Mouse (Mus musculus) midbrain, embryonic 16.5 days (tissue): ENCODE data around the gene Ppp2r5a. TPM values are rescaled to one million over a fixed set of nuclear protein-coding genes. Genes with fewer than 3 reads are reported as not detected.

Experiments
- ATAC-seq: fragments of 200-750 bp; cut with Nextera tagmentation; 2 replicates; pipeline ENCODE4 v1.8.0; 2017; ENCODE audit warnings: moderate TSS enrichment
- H3K27ac ChIP-seq: fragments of 300-500 bp; sonication (generic); 2 replicates; pipeline ENCODE4 v1.5.1; 2014; ENCODE audit warnings: mild to moderate bottlenecking, low read length, mixed read lengths
- H3K27me3 ChIP-seq: fragments of 300-500 bp; sonication (generic); 2 replicates; pipeline ENCODE4 v1.6.1; 2014; ENCODE audit warnings: low read depth, low read length, mixed read lengths; ENCODE audit not compliant: control insufficient read depth, insufficient read depth
- H3K36me3 ChIP-seq: fragments of 300-500 bp; sonication (generic); 2 replicates; pipeline ENCODE4 v1.6.1; 2014; ENCODE audit warnings: mild to moderate bottlenecking, low read length, moderate library complexity, mixed read lengths; ENCODE audit not compliant: control insufficient read depth, insufficient read depth
- H3K4me1 ChIP-seq: fragments of 300-500 bp; sonication (generic); 2 replicates; pipeline ENCODE4 v1.6.1; 2014; ENCODE audit warnings: mild to moderate bottlenecking, low read length, mixed read lengths; ENCODE audit not compliant: control insufficient read depth, insufficient read depth
- H3K4me2 ChIP-seq: fragments of 300-500 bp; sonication (generic); 2 replicates; pipeline ENCODE4 v1.6.1; 2014; ENCODE audit warnings: mild to moderate bottlenecking, low read length, mixed read lengths
- H3K4me3 ChIP-seq: fragments of 300-500 bp; sonication (generic); 2 replicates; pipeline ENCODE4 v1.5.1; 2014; ENCODE audit warnings: low read depth, mild to moderate bottlenecking, low read length, moderate library complexity, mixed read lengths
- H3K9ac ChIP-seq: fragments of 300-500 bp; sonication (generic); 2 replicates; pipeline ENCODE4 v1.6.1; 2014; ENCODE audit warnings: low read depth, low read length, mixed read lengths
- H3K9me3 ChIP-seq: fragments of 300-500 bp; sonication (generic); replicated peaks from 2 replicates; pipeline ENCODE4 v1.6.1; 2014; ENCODE audit warnings: mild to moderate bottlenecking, low read length, mixed read lengths; ENCODE audit not compliant: control insufficient read depth, poor library complexity, severe bottlenecking
- WGBS: fragments of 180-500 bp; shearing (Covaris S2); extraction: QIAGEN DNeasy Blood & Tissue Kit; methylation state at CpG from one replicate; pipeline ENCODE4 v1.1.7; 2014; 5-methylcytosine and 5-hydroxymethylcytosine counted together
- polyA plus RNA-seq: library from polyadenylated mRNA; unstranded; fragments of >200 nt; fragmentation: Nextera tagmentation; extraction: Ambion mirVana; gene quantifications from 2 replicates; pipeline ENCODE4 v1.2.1, GENCODE M21; 2015

The Ppp2r5a gene
- polyA plus RNA-seq, 1 experiment from 2014 or later: 6.5 TPM

- peaks cover 3% of the 10 kb centered on the region for H3K4me1 ChIP-seq
- WGBS: 0% methylated on average over 47 of the region's 74 CpGs
- H3K27me3 ChIP-seq: peaks cover 3% of the 10 kb centered on the region; the same call in 1 of the 2 replicates
- no peaks in the 10 kb centered on the region for H3K36me3 ChIP-seq
- H3K4me2 ChIP-seq: peak overlapping the region; percentile 59
- ATAC-seq: peak; percentile 14
- no peaks in the 10 kb centered on the region for H3K9me3 ChIP-seq
- peak overlapping the region; percentile 76 for H3K27ac ChIP-seq
- H3K4me3 ChIP-seq: peak overlapping the region; percentile 65
- peak overlapping the region; percentile 63 for H3K9ac ChIP-seq
These were observed 6.6 kb downstream of the Ppp2r5a start for GRCm38 (mm10) chr1:191396446-191396845.

GRCm38 (mm10) chr1:191395871-191396433, 7.1 kb downstream of the Ppp2r5a start:
- Histone ChIP-seq H3K9me3 (no peaks in the 10 kb centered on the region), H3K27ac (peak overlapping the region; percentile 76), H3K4me2 (peak overlapping the region; percentile 59), H3K4me1 (peaks cover 3% of the 10 kb centered on the region), H3K9ac (peak overlapping the region; percentile 63), H3K4me3 (peak overlapping the region; percentile 65), H3K36me3 (no peaks in the 10 kb centered on the region), H3K27me3 (peaks cover 3% of the 10 kb centered on the region; the same call in 1 of the 2 replicates)
- ATAC-seq: no peak
- WGBS: under 1% methylated on average over 28 of the region's 43 CpGs

GRCm38 (mm10) chr1:191395200-191395599, 7.9 kb downstream of the Ppp2r5a start:
- peaks cover 3% of the 10 kb centered on the region; the same call in 1 of the 2 replicates for H3K27me3 ChIP-seq
- H3K4me1 ChIP-seq: peaks cover 3% of the 10 kb centered on the region
- no peak overlapping the region for H3K27ac ChIP-seq
- H3K4me3 ChIP-seq: peak overlapping the region; percentile 65
- no peaks in the 10 kb centered on the region for H3K9me3 ChIP-seq
- 52% methylated on average over 1 of the region's 1 CpGs for WGBS
- H3K9ac ChIP-seq: no peak overlapping the region
- no peaks in the 10 kb centered on the region for H3K36me3 ChIP-seq
- no peak for ATAC-seq
- peak overlapping the region; percentile 35 for H3K4me2 ChIP-seq

- Histone ChIP-seq H3K9me3 (no peaks in the 10 kb centered on the region), H3K27me3 (peaks cover 3% of the 10 kb centered on the region; the same call in 1 of the 2 replicates), H3K4me2 (no peak overlapping the region), H3K36me3 (no peaks in the 10 kb centered on the region), H3K4me1 (peaks cover 3% of the 10 kb centered on the region), H3K9ac (no peak overlapping the region), H3K4me3 (no peak overlapping the region), H3K27ac (no peak overlapping the region)
- WGBS: 68% methylated on average over 2 of the region's 2 CpGs
- ATAC-seq: no peak
These were observed 8.9 kb downstream of the Ppp2r5a start for GRCm38 (mm10) chr1:191394126-191394525.

GRCm38 (mm10) chr1:191393536-191393935, 9.5 kb downstream of the Ppp2r5a start:
- ATAC-seq: no peak
- no peak overlapping the region for H3K4me2 ChIP-seq
- 87% methylated on average over 3 of the region's 3 CpGs for WGBS
- H3K27me3 ChIP-seq: peaks cover 3% of the 10 kb centered on the region; the same call in 1 of the 2 replicates
- H3K4me3 ChIP-seq: no peak overlapping the region
- H3K36me3 ChIP-seq: no peaks in the 10 kb centered on the region
- peaks cover 3% of the 10 kb centered on the region for H3K4me1 ChIP-seq
- no peaks in the 10 kb centered on the region for H3K9me3 ChIP-seq
- H3K9ac ChIP-seq: no peak overlapping the region
- H3K27ac ChIP-seq: no peak overlapping the region

- H3K9me3 ChIP-seq: no peaks in the 10 kb centered on the region
- H3K36me3 ChIP-seq: no peaks in the 10 kb centered on the region
- no peaks in the 10 kb centered on the region for H3K4me1 ChIP-seq
- no peak overlapping the region for H3K4me3 ChIP-seq
- H3K4me2 ChIP-seq: no peak overlapping the region
- H3K9ac ChIP-seq: no peak overlapping the region
- peaks cover 3% of the 10 kb centered on the region; the same call in 1 of the 2 replicates for H3K27me3 ChIP-seq
- 19% methylated on average over 3 of the region's 3 CpGs for WGBS
- H3K27ac ChIP-seq: no peak overlapping the region
- ATAC-seq: no peak
These were observed 11.8 kb downstream of the Ppp2r5a start for GRCm38 (mm10) chr1:191391311-191391710.

GRCm38 (mm10) chr1:191384786-191385430, 18.2 kb downstream of the Ppp2r5a start:
- H3K27ac ChIP-seq: no peak overlapping the region
- WGBS: 96% methylated on average over 10 of the region's 10 CpGs
- no peak overlapping the region for H3K4me3 ChIP-seq
- no peak for ATAC-seq
- 0 out of 2 replicates have a peak, but pooled peaks cover 2% of the 10 kb centered on the region for H3K4me1 ChIP-seq
- H3K4me2 ChIP-seq: no peak overlapping the region
- no peak overlapping the region for H3K9ac ChIP-seq
- H3K27me3 ChIP-seq: no peaks in the 10 kb centered on the region
- H3K9me3 ChIP-seq: no peaks in the 10 kb centered on the region
- no peaks in the 10 kb centered on the region for H3K36me3 ChIP-seq

- Histone ChIP-seq H3K27me3 (no peaks in the 10 kb centered on the region), H3K4me3 (no peak overlapping the region), H3K27ac (peak overlapping the region; percentile 48), H3K9me3 (no peaks in the 10 kb centered on the region), H3K4me2 (no peak overlapping the region), H3K36me3 (no peaks in the 10 kb centered on the region), H3K4me1 (0 out of 2 replicates have a peak, but pooled peaks cover 2% of the 10 kb centered on the region), H3K9ac (no peak overlapping the region)
- 73% methylated on average over 11 of the region's 11 CpGs for WGBS
- peak; percentile 76; the same call in 1 of the 2 replicates for ATAC-seq
These were observed 20.9 kb downstream of the Ppp2r5a start for GRCm38 (mm10) chr1:191381955-191382736.
